Mouse (Mus musculus): Measurements from ENCODE around the gene Ccdc106. TPM values are rescaled to one million over a fixed set of nuclear protein-coding genes. Genes with fewer than 3 reads are reported as not detected.
"Not testable (repeated sequence)": the region's sequence is repeated elsewhere in the genome, so short reads cannot be mapped to it uniquely, and the experiment has no call there.

Gene Ccdc106
- polyA plus RNA-seq, 1 experiment from 2014 or later, result 5.6 TPM

GRCm38 (mm10) chr7:4999876-5000275 lies 20.5 kb upstream of the Ccdc106 start:
- no peak overlapping the region for H3K4me3 ChIP-seq (ENCODE audit: low read depth, low read length)
- 69% methylated on average over 2 of the region's 2 CpGs for WGBS
- DNase-seq, result no peak
- H3K4me2 ChIP-seq, result no peak overlapping the region
- H3K27ac ChIP-seq (ENCODE audit: low read depth), result no peak overlapping the region
- no peak for ATAC-seq (ENCODE audit: insufficient read depth)
- no peak overlapping the region for H3K9ac ChIP-seq
- H3K4me1 ChIP-seq (ENCODE audit: insufficient read depth), result 0 out of 2 replicates have a peak, but pooled peaks cover 6% of the 10 kb centered on the region
- no peaks in the 10 kb centered on the region for H3K9me3 ChIP-seq (ENCODE audit: low read depth, low read length)
- H3K27me3 ChIP-seq (ENCODE audit: insufficient read depth, low read length), result no peaks in the 10 kb centered on the region
- 0 out of 2 replicates have a peak, but pooled peaks have one; percentile 10 for TF ChIP-seq CTCF (IDR thresholded peaks at IDR 0.05; ENCODE audit: low read depth)
- H3K36me3 ChIP-seq (ENCODE audit: insufficient read depth), result no peaks in the 10 kb centered on the region

DNA sequence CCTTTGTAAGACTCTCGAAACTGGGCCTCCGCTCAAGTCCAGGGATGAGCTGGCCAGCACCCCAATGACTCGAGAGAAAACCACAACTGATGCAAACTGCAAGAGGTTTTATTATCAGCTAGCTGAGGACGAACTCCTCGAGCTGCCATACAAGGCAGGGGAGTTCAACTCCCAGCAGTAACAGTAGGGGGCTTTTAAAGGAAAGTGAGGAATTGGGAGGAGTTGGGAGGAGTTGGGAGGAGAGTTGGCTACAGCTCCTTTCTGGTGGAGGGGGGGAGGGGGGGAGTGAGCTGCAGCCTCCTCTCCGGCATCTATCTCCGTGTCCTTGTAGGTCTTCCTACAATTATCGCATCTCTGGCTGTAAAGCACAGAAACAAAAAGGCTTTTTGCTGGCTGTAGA lies 17.5 kb upstream of the Ccdc106 start:
- not testable (repeated sequence) for ATAC-seq (ENCODE audit: insufficient read depth); H3K9ac ChIP-seq; H3K4me3 ChIP-seq (ENCODE audit: low read depth, low read length); H3K27ac ChIP-seq (ENCODE audit: low read depth); H3K27me3 ChIP-seq (ENCODE audit: insufficient read depth, low read length); DNase-seq; H3K9me3 ChIP-seq (ENCODE audit: low read depth, low read length); H3K4me2 ChIP-seq; H3K4me1 ChIP-seq (ENCODE audit: insufficient read depth)
- WGBS, result 66% methylated on average over 8 of the region's 8 CpGs
- H3K36me3 ChIP-seq (ENCODE audit: insufficient read depth), result peaks cover 18% of the 10 kb centered on the region

- ATAC-seq (ENCODE audit: insufficient read depth), result no peak
- WGBS, result 94% methylated on average over 26 of the region's 26 CpGs
Observed at GRCm38 (mm10) chr7:5008229-5008628, 12.1 kb upstream of the Ccdc106 start.

DNA sequence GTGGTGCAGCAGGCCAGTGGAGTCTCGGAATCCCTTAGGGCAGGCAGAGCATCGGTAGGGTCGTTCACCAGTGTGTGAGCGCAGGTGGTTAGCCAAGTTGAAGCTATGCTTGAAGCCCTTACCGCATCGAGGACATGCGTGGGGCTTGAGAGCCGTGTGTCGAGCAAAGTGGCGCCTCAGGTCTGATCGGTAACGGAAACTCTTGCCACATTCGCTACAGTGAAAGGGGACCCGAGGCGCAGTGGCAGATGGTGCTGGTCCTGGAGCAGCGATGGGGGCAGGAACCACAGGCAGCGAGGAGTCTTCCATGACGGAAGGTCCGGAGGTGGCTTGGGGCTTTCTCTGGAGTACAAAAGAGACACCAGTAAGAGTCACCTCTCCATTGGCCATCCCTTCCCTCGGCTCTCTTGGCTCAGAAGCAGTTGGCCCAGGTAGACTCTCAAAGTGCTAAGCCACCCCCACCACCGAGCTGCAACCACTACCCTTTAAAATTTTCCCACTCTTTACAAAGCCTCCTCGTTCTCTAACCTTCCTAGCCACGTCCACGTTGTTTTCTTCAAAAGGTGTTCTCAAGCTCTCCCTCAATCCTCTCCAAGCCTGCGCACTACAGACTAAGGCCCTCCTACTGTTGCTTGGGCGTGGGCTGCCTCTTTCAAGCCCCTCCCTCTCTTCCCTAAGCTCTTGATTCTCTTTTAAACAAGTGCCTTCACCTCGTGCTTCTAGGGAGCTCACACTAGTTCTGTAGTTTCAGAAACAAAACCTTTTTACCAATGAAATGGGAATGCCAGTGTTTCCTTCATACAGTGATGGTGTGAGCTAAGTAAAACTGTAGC lies 7.5 kb upstream of the Ccdc106 start:
- H3K36me3 ChIP-seq (ENCODE audit: insufficient read depth), result peaks cover 50% of the 10 kb centered on the region
- H3K4me2 ChIP-seq, result peak overlapping the region; percentile 66
- TF ChIP-seq CTCF (IDR thresholded peaks at IDR 0.05; ENCODE audit: low read depth), result no peak
- H3K4me3 ChIP-seq (ENCODE audit: low read depth, low read length), result peak overlapping the region; percentile 62; the same call in 1 of the 2 replicates
- H3K4me1 ChIP-seq (ENCODE audit: insufficient read depth), result no peaks in the 10 kb centered on the region
- H3K9me3 ChIP-seq (ENCODE audit: low read depth, low read length), result no peaks in the 10 kb centered on the region
- 0 out of 2 replicates have a peak overlapping the region, but pooled peaks have one; percentile 4 for H3K9ac ChIP-seq
- no peak for DNase-seq
- no peaks in the 10 kb centered on the region for H3K27me3 ChIP-seq (ENCODE audit: insufficient read depth, low read length)
- WGBS, result 86% methylated on average over 27 of the region's 27 CpGs
- no peak overlapping the region for H3K27ac ChIP-seq (ENCODE audit: low read depth)
- no peak for ATAC-seq (ENCODE audit: insufficient read depth)

More at GRCm38 (mm10) chr7:5008229-5008628, 12.1 kb upstream of the Ccdc106 start:
- Histone ChIP-seq H3K4me3 (ENCODE audit: low read depth, low read length) (no peak overlapping the region), H3K9ac (no peak overlapping the region), H3K27ac (ENCODE audit: low read depth) (no peak overlapping the region), H3K9me3 (ENCODE audit: low read depth, low read length) (no peaks in the 10 kb centered on the region), H3K4me1 (ENCODE audit: insufficient read depth) (no peaks in the 10 kb centered on the region), H3K27me3 (ENCODE audit: insufficient read depth, low read length) (no peaks in the 10 kb centered on the region), H3K4me2 (no peak overlapping the region), H3K36me3 (ENCODE audit: insufficient read depth) (peaks cover 68% of the 10 kb centered on the region)
- TF ChIP-seq CTCF (IDR thresholded peaks at IDR 0.05; ENCODE audit: low read depth), result no peak; the same call in 1 of the 2 replicates
- no peak for DNase-seq

DNA sequence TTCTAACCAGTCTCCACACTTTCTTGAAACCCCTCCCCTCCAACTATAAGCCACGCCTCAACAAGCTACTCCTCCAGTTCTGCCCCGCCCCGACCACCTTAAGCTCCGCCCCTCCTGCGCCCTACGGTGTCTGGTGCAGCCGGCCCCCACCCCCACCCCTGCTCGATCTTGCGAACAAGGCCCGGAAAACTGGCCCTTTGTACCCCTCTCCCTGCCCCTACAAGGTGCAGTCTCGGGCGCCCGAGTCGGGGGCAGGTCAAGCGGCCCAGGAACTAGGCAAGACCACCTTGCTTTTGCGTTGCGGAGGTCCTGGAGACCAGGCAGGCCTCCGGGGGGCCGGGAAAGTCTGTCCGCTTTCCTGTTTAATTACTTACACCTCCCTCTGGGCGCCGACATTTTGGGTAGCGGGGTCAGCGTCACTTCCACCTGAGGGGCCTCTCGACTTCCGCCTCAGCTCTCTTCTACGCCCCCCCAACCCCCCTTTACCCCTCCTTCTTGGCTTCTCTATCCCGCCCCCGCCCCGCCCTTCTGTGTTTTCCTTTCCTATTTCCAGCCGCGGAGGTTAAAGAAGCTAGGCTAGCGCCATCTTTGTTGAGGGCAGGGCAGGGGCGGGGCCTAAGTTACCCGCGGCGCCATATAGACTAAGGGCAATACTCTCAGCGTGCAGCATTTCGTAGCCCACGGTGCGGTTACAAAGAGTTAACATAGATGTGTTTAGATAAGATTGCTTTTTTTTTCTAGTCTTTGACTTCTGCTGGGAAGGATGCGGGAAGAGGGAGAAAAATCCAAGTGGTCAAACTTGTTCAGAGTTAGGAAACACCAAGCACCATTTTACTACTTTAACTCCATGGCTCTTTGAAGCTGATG lies 5.9 kb upstream of the Ccdc106 start, which contains the start of the genes Zfp524 and Fiz1:
Zfp524 (plus strand) TSS at position 165 of the 867 bp plus-strand sequence.
Fiz1 (minus strand) TSS at position 447 of the 867 bp plus-strand sequence.
- H3K9me3 ChIP-seq (ENCODE audit: low read depth, low read length), result no peaks in the 10 kb centered on the region
- WGBS, result under 1% methylated on average over 42 of the region's 42 CpGs

GRCm38 (mm10) chr7:5015118-5016001 lies 5.0 kb upstream of the Ccdc106 start, which contains the start of gene Gm44973:
Gene Gm44973, plus strand, starts transcription at chr7:5015496.
- TF ChIP-seq CTCF (IDR thresholded peaks at IDR 0.05; ENCODE audit: low read depth), result no peak
- H3K27me3 ChIP-seq (ENCODE audit: insufficient read depth, low read length), result no peaks in the 10 kb centered on the region
- H3K36me3 ChIP-seq (ENCODE audit: insufficient read depth), result peaks cover 26% of the 10 kb centered on the region
- H3K27ac ChIP-seq (ENCODE audit: low read depth), result peak within 1 kb of the TSS; percentile 97
- peak; percentile 95 for DNase-seq
- H3K4me1 ChIP-seq (ENCODE audit: insufficient read depth), result no peaks in the 10 kb centered on the region
- peak within 1 kb of the TSS; percentile 62 for H3K4me3 ChIP-seq (ENCODE audit: low read depth, low read length)
- ATAC-seq (ENCODE audit: insufficient read depth), result peak; percentile 77
- no peaks in the 10 kb centered on the region for H3K9me3 ChIP-seq (ENCODE audit: low read depth, low read length)
- 1% methylated on average over 67 of the region's 76 CpGs for WGBS
- H3K9ac ChIP-seq, result peak within 1 kb of the TSS; percentile 76
- H3K4me2 ChIP-seq, result peak within 1 kb of the TSS; percentile 66

More for the DNA sequence above, 5.9 kb upstream of the Ccdc106 start, which contains the start of the genes Zfp524 and Fiz1:
- DNase-seq, result peak; percentile 97
- no peak for TF ChIP-seq CTCF (IDR thresholded peaks at IDR 0.05; ENCODE audit: low read depth)
- Histone ChIP-seq H3K27ac (ENCODE audit: low read depth) (peak within 1 kb of the TSS; percentile 97), H3K9ac (peak within 1 kb of the TSS; percentile 76), H3K27me3 (ENCODE audit: insufficient read depth, low read length) (no peaks in the 10 kb centered on the region), H3K4me3 (ENCODE audit: low read depth, low read length) (peak within 1 kb of the TSS; percentile 62), H3K36me3 (ENCODE audit: insufficient read depth) (peaks cover 34% of the 10 kb centered on the region), H3K4me2 (peak within 1 kb of the TSS; percentile 66), H3K4me1 (ENCODE audit: insufficient read depth) (no peaks in the 10 kb centered on the region)
- ATAC-seq (ENCODE audit: insufficient read depth), result peak; percentile 79
